Mouse (Mus musculus): ENCODE results near the gene Vps54.

DNA sequence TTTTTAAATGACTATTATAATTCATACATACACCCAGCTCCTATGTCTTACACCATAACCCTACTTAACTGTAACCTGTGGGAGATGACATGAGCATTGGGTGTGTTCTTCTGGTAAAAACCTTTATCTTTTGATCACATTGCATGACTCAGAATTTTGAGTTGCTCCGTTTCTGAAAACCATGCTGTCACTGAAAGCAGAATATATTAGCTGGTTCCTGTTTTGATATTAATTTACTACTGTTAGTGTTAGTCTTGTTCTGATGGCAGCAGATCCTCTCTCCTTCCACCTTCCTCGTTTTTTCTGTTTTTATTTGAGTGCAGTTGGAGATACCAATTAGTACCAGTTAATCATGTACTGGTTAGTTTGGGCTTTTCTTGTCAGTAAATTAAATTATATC, 18.3 kb upstream of the Vps54 start:
- TF ChIP-seq TAL1 (IDR thresholded peaks at IDR 0.05; ENCODE audit: low read length) (no peak), GATA1 (IDR thresholded peaks at IDR 0.05; ENCODE audit: low read length) (no peak)

All from erythroblast, embryonic 14.5 days (primary cell).